Mouse (Mus musculus): ENCODE measurements at regions not wholly inside any gene's neighbourhood (a gene's known extent, or its start where the extent isn't known, plus 50 kb on each side); places are given as distances from the start of the nearest gene placed in this dataset.

DNA sequence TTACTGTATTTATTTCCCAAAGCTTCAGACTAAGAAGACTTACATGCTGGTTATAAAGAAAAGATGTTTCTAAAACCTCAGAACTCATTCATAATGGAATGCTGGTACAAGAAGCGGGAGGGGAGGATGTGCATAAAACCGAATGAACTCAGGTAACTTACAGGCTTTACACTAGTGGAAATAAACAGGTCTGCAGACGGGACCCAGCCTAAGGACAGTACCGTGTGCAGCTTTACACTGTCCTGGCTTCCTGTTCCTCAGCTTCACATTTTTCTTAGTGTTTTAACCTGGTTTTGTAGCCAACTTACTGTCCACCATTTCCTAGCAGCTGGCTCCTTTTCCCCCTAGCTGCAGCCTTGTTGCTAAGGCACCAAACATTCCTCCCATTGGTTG lies 196.1 kb upstream of the Zfp804b start:
- TF ChIP-seq CTCF (IDR thresholded peaks at IDR 0.05; ENCODE audit: borderline replicate concordance, extremely low read depth, insufficient read depth, insufficient read length), result no peak
- no peak for TF ChIP-seq POLR2A (IDR thresholded peaks at IDR 0.05; ENCODE audit: borderline replicate concordance, extremely low read depth, insufficient read depth, insufficient read length, poor library complexity, severe bottlenecking)
